Mouse (Mus musculus) megakaryocyte-erythroid progenitor cell, adult 5 weeks (primary cell): Measurements from ENCODE around the gene Tmem196. TPM values are rescaled to one million over a fixed set of nuclear protein-coding genes. Genes with fewer than 3 reads are reported as not detected.

Experiments
- polyA plus RNA-seq: library from polyadenylated mRNA; stranded (reverse); fragments of >175 nt; gene quantifications from 2 replicates; pipeline ENCODE4 v1.2.3, GENCODE M21; 2012

Tmem196 gene
- not detected in 2 replicates for polyA plus RNA-seq

GRCm38 (mm10) chr12:119945589-119946310, at the start of gene Tmem196:
Tmem196 (plus strand) TSS chr12:119945822.

